Mouse (Mus musculus): ENCODE measurements around the gene Katna1.

Gene Katna1

GRCm38 (mm10) chr10:7779751-7780237, 54.0 kb downstream of the Katna1 start:
- DNase-seq (ENCODE audit: low read depth) = no peak

- DNase-seq (ENCODE audit: low read depth) = peak; percentile 88
Measured at GRCm38 (mm10) chr10:7780238-7781176, 54.7 kb downstream of the Katna1 start.

GRCm38 (mm10) chr10:7781214-7781613, 55.4 kb downstream of the Katna1 start:
- no peak for DNase-seq (ENCODE audit: low read depth)

DNA sequence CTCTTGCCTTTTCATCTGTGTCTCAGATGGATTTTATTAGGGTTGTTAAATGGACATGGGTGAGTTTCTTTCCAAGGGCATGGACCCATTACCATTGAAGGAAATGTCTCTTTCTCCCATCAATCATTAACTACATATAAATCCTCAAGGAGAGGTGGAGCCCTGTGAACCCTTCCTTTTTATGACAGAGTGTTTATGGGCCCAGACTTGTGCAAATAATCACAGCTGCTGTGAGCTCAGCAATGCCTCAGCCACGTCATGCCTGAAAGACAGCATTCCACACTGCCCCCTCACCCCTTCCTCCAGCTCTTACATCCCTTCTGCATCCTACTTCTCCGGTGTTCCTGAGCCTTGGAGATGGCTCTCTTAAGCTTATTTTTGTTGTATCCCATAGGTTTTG, 61.5 kb downstream of the Katna1 start:
- DNase-seq (ENCODE audit: low read depth) = no peak

GRCm38 (mm10) chr10:7792254-7792750, 66.5 kb downstream of the Katna1 start:
- no peak for DNase-seq (ENCODE audit: low read depth)

GRCm38 (mm10) chr10:7792751-7793385, 67.1 kb downstream of the Katna1 start, which contains the start of the genes Ginm1 and Ppil4:
TSS of gene Ginm1 (minus strand) at chr10:7792824.
TSS of gene Ppil4 (plus strand) at chr10:7792891.
- DNase-seq (ENCODE audit: low read depth) = peak; percentile 87

GRCm38 (mm10) chr10:7801258-7801657, 75.5 kb downstream of the Katna1 start:
- DNase-seq (ENCODE audit: low read depth) = no peak

- no peak for DNase-seq (ENCODE audit: low read depth)
Measured at GRCm38 (mm10) chr10:7802519-7803140, 76.8 kb downstream of the Katna1 start.

GRCm38 (mm10) chr10:7809937-7810336, 84.1 kb downstream of the Katna1 start:
- peak; percentile 67 for DNase-seq (ENCODE audit: low read depth)
